Mouse (Mus musculus) C2C12 (cell line): Measurements from ENCODE around the gene Vars. TPM values are rescaled to one million over a fixed set of nuclear protein-coding genes. Genes with fewer than 3 reads are reported as not detected.

Experiments used
- H3K27me3 ChIP-seq: one replicate; pipeline ENCODE4 v1.6.1; 2011; ENCODE audit not compliant: control insufficient read depth, insufficient read depth, insufficient read length
- H3K36me3 ChIP-seq: one replicate; pipeline ENCODE4 v1.6.1; 2011; ENCODE audit not compliant: control insufficient read depth, insufficient read depth
- H3K4me3 ChIP-seq: one replicate; pipeline ENCODE4 v1.5.1; 2011; ENCODE audit warnings: mild to moderate bottlenecking, control low read depth; ENCODE audit not compliant: poor library complexity, insufficient read depth, severe bottlenecking
- H3K79me2 ChIP-seq: one replicate; pipeline ENCODE4 v1.6.1; 2011; ENCODE audit not compliant: control insufficient read depth, insufficient read depth
- H3K79me3 ChIP-seq: one replicate; pipeline ENCODE4 v1.6.1; 2011; ENCODE audit warnings: low read depth, control low read depth
- H3ac ChIP-seq: one replicate; pipeline ENCODE3; 2011; ENCODE audit warnings: low read depth; ENCODE audit not compliant: control insufficient read depth, insufficient read length
- CEBPB ChIP-seq: IDR thresholded peaks from one replicate; pipeline ENCODE4 v1.6.1; 2011; ENCODE audit warnings: low read depth, mild to moderate bottlenecking, control low read depth, moderate library complexity
- CTCF ChIP-seq: IDR thresholded peaks from one replicate; pipeline ENCODE4 v1.5.1; 2011; ENCODE audit not compliant: control insufficient read depth, insufficient read depth, insufficient read length
- FOSL1 ChIP-seq: IDR thresholded peaks from one replicate; pipeline ENCODE4 v1.8.0; 2011; ENCODE audit warnings: mild to moderate bottlenecking, low read length; ENCODE audit not compliant: poor library complexity, insufficient read depth, severe bottlenecking
- MAX ChIP-seq: IDR thresholded peaks from one replicate; pipeline ENCODE4 v1.6.1; 2011; ENCODE audit warnings: mild to moderate bottlenecking, control low read depth
- MYOD1 ChIP-seq: IDR thresholded peaks from one replicate; pipeline ENCODE4 v1.6.1; 2011; ENCODE audit warnings: low read depth; ENCODE audit not compliant: control insufficient read depth, insufficient read length
- MYOG ChIP-seq: IDR thresholded peaks from one replicate; pipeline ENCODE4 v1.6.1; 2011; ENCODE audit not compliant: control insufficient read depth, insufficient read length; ENCODE audit errors: extremely low read depth
- USF1 ChIP-seq: IDR thresholded peaks from one replicate; pipeline ENCODE4 v1.6.1; 2011; ENCODE audit warnings: low read depth, mild to moderate bottlenecking, control low read depth, moderate library complexity
- polyA plus RNA-seq: library from polyadenylated mRNA; unstranded; fragments of >200 nt; fragmentation: generic; extraction: Trizol; gene quantifications from one replicate; pipeline ENCODE4 v1.2.1, GENCODE M21; 2012; ENCODE audit warnings: missing spikeins

Gene Vars
- polyA plus RNA-seq, 1 experiment: 214 TPM

DNA sequence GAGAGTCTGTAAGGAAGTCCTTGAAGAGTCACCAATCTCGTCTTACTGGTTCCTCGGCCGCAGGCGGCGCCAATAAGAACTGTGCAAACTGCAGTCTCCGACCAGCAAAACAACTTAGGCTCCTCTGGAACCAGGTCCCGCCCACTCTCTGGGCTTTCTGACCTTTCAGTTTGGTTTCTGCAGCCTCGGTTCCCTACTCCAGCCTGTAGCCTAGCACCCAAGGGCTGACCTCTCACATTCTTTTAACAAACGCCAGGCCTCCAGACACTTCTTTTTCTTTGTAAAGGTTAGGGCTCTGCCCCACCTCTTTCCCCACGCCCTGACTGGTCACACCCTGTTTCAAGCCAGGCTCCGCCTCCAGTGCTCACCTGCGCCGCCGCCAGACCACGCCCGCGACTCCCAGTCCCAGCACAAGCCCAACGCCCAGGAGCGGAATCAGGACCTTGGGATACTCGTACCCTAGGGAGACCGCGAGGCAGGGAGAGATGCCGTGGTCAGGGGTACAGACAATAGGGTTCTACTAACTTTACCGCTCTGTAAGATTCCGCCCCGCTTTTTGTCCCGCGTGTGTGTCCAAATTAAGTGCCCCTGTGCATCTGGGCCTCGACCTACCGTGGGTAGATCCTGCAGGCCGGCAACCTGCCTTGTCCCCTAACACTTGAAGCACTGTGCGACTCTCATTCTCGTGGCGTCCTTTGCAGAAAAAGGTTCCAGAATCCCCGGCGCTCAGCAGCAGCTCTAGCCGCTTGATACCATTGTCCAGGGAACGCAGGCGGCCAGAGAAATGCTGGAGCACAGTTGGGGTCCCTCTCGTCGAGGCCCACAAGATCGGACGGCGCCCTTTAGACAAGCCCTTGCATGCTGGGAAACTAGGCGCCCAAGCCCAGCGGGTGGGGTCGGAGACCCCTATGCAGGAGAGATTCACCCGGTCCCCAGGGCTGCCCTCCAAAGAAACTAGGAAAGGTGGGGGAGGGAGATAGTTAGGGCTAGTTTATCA lies 64.5 kb downstream of the Vars start, which contains the start of gene Ly6g6c:
Gene Ly6g6c (plus strand): TSS at position 438 of the 997 bp plus-strand sequence.
- Histone ChIP-seq H3ac (no peak within 1 kb of the TSS), H3K4me3 (no peak within 1 kb of the TSS), H3K79me2 (no peaks in the 10 kb centered on the region), H3K79me3 (no peaks in the 10 kb centered on the region), H3K27me3 (no peaks in the 10 kb centered on the region), H3K36me3 (peaks cover 16% of the 10 kb centered on the region)
- TF ChIP-seq MYOD1: no peak
- TF ChIP-seq USF1: no peak
- no peak for TF ChIP-seq CEBPB
- no peak for TF ChIP-seq FOSL1
- no peak for TF ChIP-seq CTCF
- TF ChIP-seq MYOG: no peak
- TF ChIP-seq MAX: no peak

Other genes with a start within 250 kb of the Vars start
- not detected for gene Cyp21a1, start 196.4 kb upstream of the Vars start, polyA plus RNA-seq
- gene Stk19, start 164.0 kb upstream of the Vars start, polyA plus RNA-seq: 35.9 TPM
- gene Dxo, start 164.0 kb upstream of the Vars start, polyA plus RNA-seq: 27.2 TPM
- gene Skiv2l, start 150.8 kb upstream of the Vars start, polyA plus RNA-seq: 28.1 TPM
- gene Nelfe, start 150.6 kb upstream of the Vars start, polyA plus RNA-seq: 75.1 TPM
- 0.28 TPM for gene Cfb, start 138.5 kb upstream of the Vars start, polyA plus RNA-seq
- gene Zbtb12, start 121.5 kb upstream of the Vars start, polyA plus RNA-seq: 15.2 TPM
- gene Gm20547, start 118.9 kb upstream of the Vars start, polyA plus RNA-seq: not detected
- 0.32 TPM for gene C2, start 102.7 kb upstream of the Vars start, polyA plus RNA-seq
- gene Ehmt2, start 102.5 kb upstream of the Vars start, polyA plus RNA-seq: 106 TPM
- gene Slc44a4, start 86.5 kb upstream of the Vars start, polyA plus RNA-seq: 0.06 TPM
- 11.7 TPM for gene Neu1, start 69.7 kb upstream of the Vars start, polyA plus RNA-seq
- 22.6 TPM for gene Hspa1b, start 41.7 kb upstream of the Vars start, polyA plus RNA-seq
- not detected for gene Gm20481, start 31.1 kb upstream of the Vars start, polyA plus RNA-seq
- 1.8 TPM for gene Hspa1a, start 28.8 kb upstream of the Vars start, polyA plus RNA-seq
- 0.99 TPM for gene Hspa1l, start 28.3 kb upstream of the Vars start, polyA plus RNA-seq
- gene Lsm2, start 19.1 kb upstream of the Vars start, polyA plus RNA-seq: 133 TPM
- 0.07 TPM for gene Vwa7, start 15.6 kb downstream of the Vars start, polyA plus RNA-seq
- 0.23 TPM for gene Sapcd1, start 27.0 kb downstream of the Vars start, polyA plus RNA-seq
- gene Msh5, start 45.8 kb downstream of the Vars start, polyA plus RNA-seq: 0.76 TPM
- gene Clic1, start 49.0 kb downstream of the Vars start, polyA plus RNA-seq: 509 TPM
- gene Ddah2, start 58.0 kb downstream of the Vars start, polyA plus RNA-seq: 129 TPM
- 0.12 TPM for gene Ly6g6c, start 64.4 kb downstream of the Vars start, polyA plus RNA-seq
- 0.04 TPM for gene Mpig6b, start 65.2 kb downstream of the Vars start, polyA plus RNA-seq
- not detected for gene Ly6g6e, start 75.9 kb downstream of the Vars start, polyA plus RNA-seq
- not detected for gene Ly6g6d, start 77.1 kb downstream of the Vars start, polyA plus RNA-seq
- not detected for gene Ly6g6f, start 84.6 kb downstream of the Vars start, polyA plus RNA-seq
- 54.0 TPM for gene Abhd16a, start 88.3 kb downstream of the Vars start, polyA plus RNA-seq
- gene Ly6g5c, start 107.3 kb downstream of the Vars start, polyA plus RNA-seq: not detected
- 0.28 TPM for gene Ly6g5b, start 114.4 kb downstream of the Vars start, polyA plus RNA-seq
- gene Gpank1, start 120.5 kb downstream of the Vars start, polyA plus RNA-seq: 25.8 TPM
- gene Csnk2b, start 121.1 kb downstream of the Vars start, polyA plus RNA-seq: 300 TPM
- 13.0 TPM for gene D17H6S53E, start 125.4 kb downstream of the Vars start, polyA plus RNA-seq
- gene Apom, start 131.1 kb downstream of the Vars start, polyA plus RNA-seq: 0.20 TPM
- 202 TPM for gene Bag6, start 134.2 kb downstream of the Vars start, polyA plus RNA-seq
- gene Prrc2a, start 163.9 kb downstream of the Vars start, polyA plus RNA-seq: 183 TPM
- gene Aif1, start 175.1 kb downstream of the Vars start, polyA plus RNA-seq: not detected
- 0.92 TPM for gene Lst1, start 187.5 kb downstream of the Vars start, polyA plus RNA-seq
- not detected for gene Ltb, start 193.5 kb downstream of the Vars start, polyA plus RNA-seq
- not detected for gene Tnf, start 201.0 kb downstream of the Vars start, polyA plus RNA-seq
- gene Lta, start 204.4 kb downstream of the Vars start, polyA plus RNA-seq: 0.07 TPM
- not detected for gene Gm16181, start 219.8 kb downstream of the Vars start, polyA plus RNA-seq
- gene Atp6v1g2, start 232.7 kb downstream of the Vars start, polyA plus RNA-seq: 1.4 TPM
- gene Nfkbil1, start 234.8 kb downstream of the Vars start, polyA plus RNA-seq: 20.1 TPM
- gene Ddx39b, start 240.8 kb downstream of the Vars start, polyA plus RNA-seq: 330 TPM